Mouse (Mus musculus) right cerebral cortex, postnatal 25 days (tissue): ENCODE measurements around the gene Ist1.

Experiments
- DNase-seq: peaks from one replicate; pipeline ENCODE4 v3.0.0; 2022

Gene Ist1

GRCm38 (mm10) chr8:109693146-109693900 is at the start of gene Ist1:
Gene Ist1, minus strand, starts transcription at chr8:109693260.
- DNase-seq, result peak; percentile 96

- DNase-seq, result no peak
Measured at GRCm38 (mm10) chr8:109738049-109738380, 45.0 kb upstream of the Ist1 start.

GRCm38 (mm10) chr8:109737237-109738048 is 44.4 kb upstream of the Ist1 start, which contains the start of gene Atxn1l:
Gene Atxn1l, minus strand, starts transcription at chr8:109737739.
- DNase-seq, result peak; percentile 83

GRCm38 (mm10) chr8:109736819-109737218 is 43.8 kb upstream of the Ist1 start:
- DNase-seq, result no peak

GRCm38 (mm10) chr8:109734018-109734417 is 41.0 kb upstream of the Ist1 start:
- no peak for DNase-seq

- no peak for DNase-seq
Measured at GRCm38 (mm10) chr8:109731012-109731411, 38.0 kb upstream of the Ist1 start.

GRCm38 (mm10) chr8:109725106-109725505 is 32.0 kb upstream of the Ist1 start:
- DNase-seq, result no peak

GRCm38 (mm10) chr8:109714961-109715360 is 21.9 kb upstream of the Ist1 start:
- DNase-seq, result no peak

GRCm38 (mm10) chr8:109712521-109712920 is 19.5 kb upstream of the Ist1 start:
- DNase-seq, result no peak

- no peak for DNase-seq
Measured at GRCm38 (mm10) chr8:109707921-109708320, 14.9 kb upstream of the Ist1 start.

- peak; percentile 73 for DNase-seq
Measured at GRCm38 (mm10) chr8:109706874-109707237, 13.8 kb upstream of the Ist1 start.

- DNase-seq, result no peak
Measured at GRCm38 (mm10) chr8:109706076-109706873, 13.2 kb upstream of the Ist1 start.

- DNase-seq, result peak; percentile 96
Measured at GRCm38 (mm10) chr8:109705320-109706075, 12.4 kb upstream of the Ist1 start, which contains the start of gene Zfp821. Gene Zfp821, plus strand, starts transcription at chr8:109705546.

GRCm38 (mm10) chr8:109704565-109705319 is 11.7 kb upstream of the Ist1 start:
- DNase-seq, result no peak

GRCm38 (mm10) chr8:109698477-109698876 is 5.4 kb upstream of the Ist1 start:
- DNase-seq, result no peak

- DNase-seq, result no peak
Measured at GRCm38 (mm10) chr8:109697754-109698153, 4.7 kb upstream of the Ist1 start.

- DNase-seq, result no peak
Measured at GRCm38 (mm10) chr8:109694154-109694553, 1.1 kb upstream of the Ist1 start.

GRCm38 (mm10) chr8:109692443-109693145 is 466 bp downstream of the Ist1 start:
- no peak for DNase-seq

GRCm38 (mm10) chr8:109691769-109692168 is 1.3 kb downstream of the Ist1 start:
- no peak for DNase-seq

GRCm38 (mm10) chr8:109687248-109687647 is 5.8 kb downstream of the Ist1 start:
- DNase-seq, result no peak

- no peak for DNase-seq
Measured at GRCm38 (mm10) chr8:109682120-109682519, 10.9 kb downstream of the Ist1 start.
